Mouse (Mus musculus): Measurements from ENCODE around the gene Caln1. TPM values are rescaled to one million over a fixed set of nuclear protein-coding genes. Genes with fewer than 3 reads are reported as not detected.

The Caln1 gene
- total and polyA plus RNA-seq, 3 experiments, result not detected

DNA sequence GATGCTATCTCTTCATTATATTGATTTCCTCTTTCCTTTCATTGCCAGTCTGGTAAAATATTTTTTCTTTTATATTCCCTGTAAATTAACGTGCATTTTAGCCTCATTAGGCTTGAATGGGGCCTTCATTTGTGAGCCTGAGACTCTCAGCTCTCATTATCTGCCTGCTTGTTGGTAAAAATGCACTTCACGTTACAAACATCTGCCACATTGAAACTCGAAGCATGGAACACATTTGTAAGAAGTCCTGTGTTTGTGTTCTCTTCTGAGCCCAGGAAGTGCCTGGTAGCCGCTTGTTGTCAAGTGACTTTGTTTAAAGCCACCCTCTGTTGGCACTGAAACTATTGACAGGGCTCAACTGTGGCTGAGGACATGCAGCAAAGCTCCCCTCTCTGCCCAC, 38.0 kb upstream of the Caln1 start:
- Histone ChIP-seq H3K36me3 (ENCODE audit: control insufficient read depth in 1 of 2, insufficient read depth in 2 of 2, low read length in 2 of 2) (peaks cover 2 to 3% of the 10 kb centered on the region in 2 experiments; a peak in 3 of 4 replicates), H3K79me2 (ENCODE audit: control insufficient read depth, insufficient read depth, low read length, poor library complexity) (no peaks in the 10 kb centered on the region), H3K27ac (ENCODE audit: control insufficient read depth, low read depth, low read length) (no peak overlapping the region), H3K9me3 (replicated peaks; ENCODE audit: insufficient read depth, low read length) (no peaks in the 10 kb centered on the region), H3K27me3 (ENCODE audit: control insufficient read depth in 1 of 2, insufficient read depth in 2 of 2, low read length in 2 of 2) (no peaks in the 10 kb centered on the region), H3K4me1 (ENCODE audit: control insufficient read depth in 1 of 2, insufficient read depth in 2 of 2, low read length in 2 of 2) (no peaks in the 10 kb centered on the region), H3K9ac (ENCODE audit: control insufficient read depth, low read depth, low read length, poor library complexity, severe bottlenecking) (no peak overlapping the region), H3K4me3 (ENCODE audit: control insufficient read depth in 1 of 2, insufficient read depth in 1 of 2, low read depth in 2 of 2, low read length in 2 of 2) (no peak overlapping the region)
- no peak for DNase-seq (ENCODE audit: low read depth, low spot score)
- no peak for TF ChIP-seq BHLHE40 (IDR thresholded peaks at IDR 0.05; ENCODE audit: borderline replicate concordance, low read depth, low read length)
- no peak for TF ChIP-seq MAX (IDR thresholded peaks at IDR 0.05; ENCODE audit: low read length)
- TF ChIP-seq ZMIZ1 (IDR thresholded peaks at IDR 0.05; ENCODE audit: low read depth, low read length), result no peak
- TF ChIP-seq POLR2AphosphoS2 (IDR thresholded peaks at IDR 0.05; ENCODE audit: low read length), result no peak
- TF ChIP-seq GABPA (IDR thresholded peaks at IDR 0.05; ENCODE audit: low read depth, low read length), result no peak
- no peak for TF ChIP-seq KAT2A (conservative IDR thresholded peaks at IDR 0.05; ENCODE audit: low read depth, low read length)
- no peak for TF ChIP-seq CTCF (IDR thresholded peaks at IDR 0.05 in 2 of 3, conservative IDR thresholded peaks at IDR 0.05 in 1 of 3; ENCODE audit: control insufficient read depth in 1 of 3, insufficient read depth in 1 of 3, low read depth in 2 of 3, low read length in 3 of 3, poor library complexity in 1 of 3, severe bottlenecking in 1 of 3)
- TF ChIP-seq MAZ (IDR thresholded peaks at IDR 0.05; ENCODE audit: low read depth, low read length), result no peak
- TF ChIP-seq ETS1 (IDR thresholded peaks at IDR 0.05; ENCODE audit: low read depth, low read length), result no peak
- no peak for TF ChIP-seq ZC3H11A (IDR thresholded peaks at IDR 0.05; ENCODE audit: low read depth, low read length)
- TF ChIP-seq SMC3 (IDR thresholded peaks at IDR 0.05; ENCODE audit: low read depth, low read length), result no peak
- no peak for TF ChIP-seq MXI1 (IDR thresholded peaks at IDR 0.05; ENCODE audit: low read depth, low read length)
- no peak for TF ChIP-seq MEF2A (IDR thresholded peaks at IDR 0.05; ENCODE audit: extremely low read depth, insufficient replicate concordance, low read depth, low read length, poor library complexity, severe bottlenecking)
- no peak for TF ChIP-seq USF1 (IDR thresholded peaks at IDR 0.05; ENCODE audit: low read depth, low read length)
- TF ChIP-seq JUND (IDR thresholded peaks at IDR 0.05; ENCODE audit: low read depth, low read length), result no peak

- Histone ChIP-seq H3K9me3 (replicated peaks; ENCODE audit: insufficient read depth, low read length) (no peaks in the 10 kb centered on the region), H3K4me3 (ENCODE audit: control insufficient read depth in 1 of 2, insufficient read depth in 1 of 2, low read depth in 2 of 2, low read length in 2 of 2) (no peak overlapping the region), H3K36me3 (ENCODE audit: control insufficient read depth in 1 of 2, insufficient read depth in 2 of 2, low read length in 2 of 2) (peaks cover 2 to 3% of the 10 kb centered on the region in 2 experiments; a peak in 3 of 4 replicates), H3K9ac (ENCODE audit: control insufficient read depth, low read depth, low read length, poor library complexity, severe bottlenecking) (no peak overlapping the region), H3K79me2 (ENCODE audit: control insufficient read depth, insufficient read depth, low read length, poor library complexity) (no peaks in the 10 kb centered on the region), H3K27me3 (ENCODE audit: control insufficient read depth in 1 of 2, insufficient read depth in 2 of 2, low read length in 2 of 2) (no peaks in the 10 kb centered on the region), H3K4me1 (ENCODE audit: control insufficient read depth in 1 of 2, insufficient read depth in 2 of 2, low read length in 2 of 2) (no peaks in the 10 kb centered on the region), H3K27ac (ENCODE audit: control insufficient read depth, low read depth, low read length) (no peak overlapping the region)
- TF ChIP-seq SMC3 (IDR thresholded peaks at IDR 0.05; ENCODE audit: low read depth, low read length), result no peak
- TF ChIP-seq CHD1 (IDR thresholded peaks at IDR 0.05; ENCODE audit: low read depth, low read length), result no peak
- no peak for TF ChIP-seq ZC3H11A (IDR thresholded peaks at IDR 0.05; ENCODE audit: low read depth, low read length)
- no peak for DNase-seq (ENCODE audit: low read depth, low spot score)
Observed at GRCm38 (mm10) chr5:130333566-130333965, 35.7 kb upstream of the Caln1 start.
